Mouse (Mus musculus) embryonic facial prominence, embryonic 11.5 days (tissue): ENCODE data around the gene Mapk10. TPM values are rescaled to one million over a fixed set of nuclear protein-coding genes. Genes with fewer than 3 reads are reported as not detected.
"Not testable (repeated sequence)": the region's sequence is repeated elsewhere in the genome, so short reads cannot be mapped to it uniquely, and the experiment has no call there.

Experiments
- ATAC-seq: fragments of 200-750 bp; cut with Nextera tagmentation; replicated peaks from 2 replicates; pipeline ENCODE4 v1.8.0; 2017; ENCODE audit warnings: low read depth; ENCODE audit not compliant: insufficient number of reproducible peaks, low FRiP score, low TSS enrichment
- DNase-seq: peaks from one replicate; pipeline ENCODE4 v3.0.0-alpha.2; 2015; ENCODE audit warnings: low spot score
- H3K27ac ChIP-seq: fragments of 300-500 bp; sonication (generic); replicated peaks from 2 replicates; pipeline ENCODE4 v1.5.1; 2014; ENCODE audit warnings: mild to moderate bottlenecking, low read depth, low read length, control low read depth
- H3K27me3 ChIP-seq: fragments of 300-500 bp; sonication (generic); 2 replicates; pipeline ENCODE4 v1.6.1; 2014; ENCODE audit warnings: mild to moderate bottlenecking, low read length, moderate library complexity, mixed read lengths; ENCODE audit not compliant: control insufficient read depth, insufficient read depth
- H3K36me3 ChIP-seq: fragments of 300-500 bp; sonication (generic); replicated peaks from 2 replicates; pipeline ENCODE4 v1.6.1; 2014; ENCODE audit warnings: low read depth, mild to moderate bottlenecking, low read length, moderate library complexity, mixed read lengths; ENCODE audit not compliant: control insufficient read depth, insufficient read depth
- H3K4me1 ChIP-seq: fragments of 300-500 bp; sonication (generic); 2 replicates; pipeline ENCODE4 v1.6.1; 2014; ENCODE audit warnings: low read length, mixed read lengths; ENCODE audit not compliant: control insufficient read depth, insufficient read depth
- H3K4me2 ChIP-seq: fragments of 300-500 bp; sonication (generic); 2 replicates; pipeline ENCODE4 v1.6.1; 2014; ENCODE audit warnings: low read depth, mild to moderate bottlenecking, control low read depth, low read length, moderate library complexity
- H3K4me3 ChIP-seq: fragments of 300-500 bp; sonication (generic); 2 replicates; pipeline ENCODE4 v1.5.1; 2014; ENCODE audit warnings: low read depth, low read length, control low read depth
- H3K9ac ChIP-seq: fragments of 300-500 bp; sonication (generic); replicated peaks from 2 replicates; pipeline ENCODE4 v1.6.1; 2014; ENCODE audit warnings: mild to moderate bottlenecking, control low read depth, low read length
- H3K9me3 ChIP-seq: fragments of 300-500 bp; sonication (generic); replicated peaks from 2 replicates; pipeline ENCODE4 v1.6.1; 2016; ENCODE audit warnings: mild to moderate bottlenecking, low read length, inconsistent platforms, mixed read lengths; ENCODE audit not compliant: control insufficient read depth
- WGBS: fragments of 180-500 bp; shearing (Covaris S2); extraction: QIAGEN DNeasy Blood & Tissue Kit; methylation state at CpG from one replicate; pipeline ENCODE4 v1.1.7; 2014; 5-methylcytosine and 5-hydroxymethylcytosine counted together
- polyA plus RNA-seq: library from polyadenylated mRNA; unstranded; fragments of >200 nt; fragmentation: Nextera tagmentation; extraction: Ambion mirVana; gene quantifications from 2 replicates; pipeline ENCODE4 v1.2.1, GENCODE M21; 2014

Mapk10 gene
- polyA plus RNA-seq, 1 experiment from 2014 or later: 11.9 TPM

DNA sequence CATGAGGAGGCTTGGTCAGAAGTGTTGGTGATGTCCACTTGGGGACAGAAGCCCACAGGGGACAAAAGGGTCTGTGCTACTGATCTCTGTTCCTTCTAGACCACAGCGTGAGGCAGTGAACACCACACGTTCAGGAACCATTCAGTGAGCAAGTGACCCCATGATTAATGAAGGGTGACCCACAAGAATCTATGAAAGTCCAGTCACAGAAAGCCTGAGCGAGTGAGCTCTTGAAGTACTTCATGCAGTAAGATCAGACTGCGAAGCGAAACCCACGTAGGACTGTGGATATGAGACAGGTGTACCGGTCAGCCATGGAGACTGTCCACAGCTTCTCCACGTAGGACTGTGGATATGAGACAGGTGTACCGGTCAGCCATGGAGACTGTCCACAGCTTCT is 338.1 kb downstream of the Mapk10 start:
- not testable (repeated sequence) for H3K4me1 ChIP-seq, DNase-seq, H3K9me3 ChIP-seq, H3K9ac ChIP-seq, ATAC-seq, H3K27me3 ChIP-seq, H3K27ac ChIP-seq, H3K4me2 ChIP-seq, H3K36me3 ChIP-seq, H3K4me3 ChIP-seq
- 94% methylated on average over 9 of the region's 9 CpGs for WGBS

DNA sequence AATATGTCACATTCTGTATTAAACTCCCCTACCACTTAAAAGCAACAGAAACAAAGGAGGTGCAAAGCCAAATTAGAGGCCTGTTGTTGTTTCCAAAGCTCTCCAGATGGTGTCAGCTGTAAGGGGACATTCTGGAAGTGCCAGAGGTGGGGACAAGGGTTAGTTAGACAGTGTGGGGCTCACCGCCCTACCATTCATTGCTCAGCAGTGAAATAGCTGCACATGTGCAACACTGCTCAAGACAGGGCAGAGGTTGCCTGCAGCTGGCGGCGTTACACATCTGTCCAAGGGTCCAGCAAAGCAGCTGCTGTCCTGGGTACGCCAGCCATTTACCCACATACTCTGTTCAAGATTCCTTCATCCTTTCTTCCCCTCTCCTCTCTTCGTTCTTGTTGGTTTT is 342.9 kb downstream of the Mapk10 start:
- Histone ChIP-seq H3K4me2 (no peak overlapping the region), H3K9ac (no peak overlapping the region), H3K36me3 (no peaks in the 10 kb centered on the region), H3K9me3 (no peaks in the 10 kb centered on the region), H3K27me3 (no peaks in the 10 kb centered on the region), H3K4me3 (no peak overlapping the region), H3K4me1 (no peaks in the 10 kb centered on the region), H3K27ac (no peak overlapping the region)
- DNase-seq (no peak), ATAC-seq (no peak)
- 45% methylated on average over 5 of the region's 5 CpGs for WGBS

DNA sequence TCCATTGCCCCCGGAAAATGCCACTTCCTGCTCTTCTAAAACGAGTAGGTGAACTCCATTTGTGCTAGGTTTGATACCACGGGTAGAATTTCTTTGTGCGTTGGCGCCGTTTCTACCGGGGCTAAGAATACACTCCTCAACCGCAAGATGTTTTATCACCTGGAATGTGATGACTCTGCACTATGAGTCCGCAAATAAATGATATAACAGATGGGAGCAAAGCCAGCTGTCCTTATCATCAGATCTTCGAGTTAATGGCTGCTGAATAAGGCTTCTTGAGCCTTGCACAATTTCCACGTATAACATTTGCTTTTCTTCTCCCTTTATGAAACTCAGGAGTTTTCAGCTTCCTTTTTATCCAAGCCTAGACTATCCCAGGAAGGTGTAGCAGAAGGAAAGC is 351.4 kb downstream of the Mapk10 start:
- H3K4me3 ChIP-seq: no peak overlapping the region
- H3K4me2 ChIP-seq: no peak overlapping the region
- no peak overlapping the region for H3K27ac ChIP-seq
- DNase-seq (no peak), ATAC-seq (no peak)
- H3K4me1 ChIP-seq: no peaks in the 10 kb centered on the region
- no peaks in the 10 kb centered on the region for H3K36me3 ChIP-seq
- H3K9me3 ChIP-seq: no peaks in the 10 kb centered on the region
- H3K27me3 ChIP-seq: no peaks in the 10 kb centered on the region
- H3K9ac ChIP-seq: no peak overlapping the region
- 90% methylated on average over 11 of the region's 11 CpGs for WGBS

DNA sequence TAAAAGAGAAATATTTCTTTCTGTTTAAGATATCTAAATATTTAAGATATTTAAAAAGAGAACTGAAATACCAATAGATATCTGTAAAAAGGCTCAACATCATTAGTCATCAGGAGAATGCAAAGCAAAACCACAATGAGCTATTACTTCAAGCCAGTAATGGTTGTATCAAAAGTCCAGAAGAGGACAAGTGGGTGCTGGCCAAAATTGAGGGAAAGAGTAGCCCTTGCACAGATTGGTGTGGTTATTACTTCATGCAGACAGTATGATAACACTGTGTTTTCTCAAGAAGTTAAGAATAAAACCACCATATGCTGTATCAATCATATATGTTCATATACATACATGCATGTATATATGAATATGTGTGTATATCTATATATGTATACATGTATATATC is 353.1 kb downstream of the Mapk10 start:
- no peak overlapping the region for H3K27ac ChIP-seq
- no peaks in the 10 kb centered on the region for H3K9me3 ChIP-seq
- DNase-seq (no peak), ATAC-seq (no peak)
- no peaks in the 10 kb centered on the region for H3K27me3 ChIP-seq
- H3K4me2 ChIP-seq: no peak overlapping the region
- H3K4me3 ChIP-seq: no peak overlapping the region
- no peaks in the 10 kb centered on the region for H3K4me1 ChIP-seq
- H3K36me3 ChIP-seq: no peaks in the 10 kb centered on the region
- H3K9ac ChIP-seq: no peak overlapping the region

Other genes starting within 250 kb of the Mapk10 start
- gene Ptpn13, start 213.9 kb upstream of the Mapk10 start, polyA plus RNA-seq: 14.5 and 15.3 TPM in 2 replicates